Mouse (Mus musculus): ENCODE measurements around the gene Chpf.
A peak's percentile ranks its signal among the peaks of the same experiment; 100 is the strongest.

GRCm38 (mm10) chr1:75494878-75495548 is 15.9 kb upstream of the Chpf start:
- TF ChIP-seq CTCF (IDR thresholded peaks at IDR 0.05; ENCODE audit: borderline replicate concordance, insufficient read depth, low read depth, low read length), result peak; percentile 79
- TF ChIP-seq POLR2A (IDR thresholded peaks at IDR 0.05; ENCODE audit: borderline replicate concordance, insufficient read depth, low read length), result no peak
